In genomic region chr4:134183711-134184110, GRCm38 (mm10) we compare ENCODE assay signal across 25 mouse cellular contexts. TPM values are rescaled to one million over a fixed set of nuclear protein-coding genes. Genes with fewer than 3 reads are reported as not detected.
"Had no signal": no experiment of that assay in that cellular context is flagged by ENCODE, and none has a peak within 500 bp of the region (broad histone marks: within the 10 kb centered on the region; RNA-seq: fewer than 3 reads in every experiment).

No protein-coding gene starts in this region.

- H3K27ac ChIP-seq: lung, embryonic 15.5 days; macrophage; midbrain, embryonic 10.5 days; midbrain, embryonic 12.5 days; neural tube, embryonic 13.5 days; neural tube, embryonic 15.5 days; stomach, embryonic 15.5 days had no signal

- H3K4me2 ChIP-seq: lung, embryonic 15.5 days; midbrain, embryonic 12.5 days; neural tube, embryonic 13.5 days; neural tube, embryonic 15.5 days; stomach, embryonic 15.5 days had no signal

- H3K9me3 ChIP-seq: lung, embryonic 15.5 days; midbrain, embryonic 10.5 days; midbrain, embryonic 12.5 days; neural tube, embryonic 13.5 days; neural tube, embryonic 15.5 days; stomach, embryonic 15.5 days had no signal

- H3K4me3 ChIP-seq: lung, embryonic 15.5 days; midbrain, embryonic 10.5 days; midbrain, embryonic 12.5 days; myocyte; neural tube, embryonic 13.5 days; neural tube, embryonic 15.5 days; stomach, embryonic 15.5 days had no signal

- H3K27me3 ChIP-seq: lung, embryonic 15.5 days; midbrain, embryonic 12.5 days; neural tube, embryonic 13.5 days; neural tube, embryonic 15.5 days; stomach, embryonic 15.5 days had no signal

- H3K9ac ChIP-seq: lung, embryonic 15.5 days; midbrain, embryonic 12.5 days; neural tube, embryonic 13.5 days; neural tube, embryonic 15.5 days; stomach, embryonic 15.5 days had no signal

- H3K36me3 ChIP-seq: lung, embryonic 15.5 days; neural tube, embryonic 13.5 days; neural tube, embryonic 15.5 days; stomach, embryonic 15.5 days had no signal

- ATAC-seq: lung, postnatal 0 days; midbrain, embryonic 16.5 days had no signal

- DNase-seq: lung, adult 2 months; lung, postnatal 14 days; lung, postnatal 36 days; midbrain, embryonic 14.5 days; retina, postnatal 1 day; right cerebral cortex, adult 18-20 months; right cerebral cortex, postnatal 25 days; right cerebral cortex, postnatal 4 days; spleen, adult 18-20 months; thymus, adult 18-20 months; thymus, postnatal 14 days; thymus, postnatal 36 days had no signal

RNA-seq across cellular contexts. Expression of gene Gm7534, which starts 19.1 kb away (rescaled TPM):
- polyA plus RNA-seq: liver, embryonic 16.5 days; lung, adult 2 months; lung, embryonic 15.5 days; lung, postnatal 0 days; macrophage; midbrain, embryonic 10.5 days; midbrain, embryonic 12.5 days; midbrain, embryonic 14.5 days; midbrain, embryonic 16.5 days; myocyte; neural tube, embryonic 11.5 days; neural tube, embryonic 13.5 days; neural tube, embryonic 15.5 days; small intestine, adult 2 months; stomach, embryonic 15.5 days had no signal

RNA-seq across cellular contexts. Expression of gene Catsper4, which starts 43.5 kb away (rescaled TPM):
- polyA plus RNA-seq: liver, embryonic 16.5 days; macrophage; midbrain, embryonic 10.5 days; midbrain, embryonic 12.5 days; midbrain, embryonic 14.5 days; midbrain, embryonic 16.5 days; myocyte; neural tube, embryonic 11.5 days; neural tube, embryonic 13.5 days; neural tube, embryonic 15.5 days had no signal

RNA-seq across cellular contexts. Expression of gene Cnksr1, which starts 54.5 kb away (rescaled TPM):
- polyA plus RNA-seq: macrophage; midbrain, embryonic 14.5 days; neural tube, embryonic 13.5 days had no signal
